Mouse (Mus musculus) intestine, embryonic 14.5 days (tissue): ENCODE data around the gene Dennd1b. TPM values are rescaled to one million over a fixed set of nuclear protein-coding genes. Genes with fewer than 3 reads are reported as not detected.

Experiments used
- ATAC-seq: fragments of 200-750 bp; cut with Nextera tagmentation; replicated peaks from 2 replicates; pipeline ENCODE4 v1.8.0; 2017; ENCODE audit warnings: low read depth, moderate number of reproducible peaks, moderate TSS enrichment, moderate library complexity; ENCODE audit not compliant: low FRiP score, low TSS enrichment
- DNase-seq: peaks from one replicate; pipeline ENCODE4 v3.0.0-alpha.2; 2018; ENCODE audit warnings: low spot score
- H3K27ac ChIP-seq: fragments of 300-500 bp; sonication (generic); 2 replicates; pipeline ENCODE4 v1.5.1; 2014; ENCODE audit warnings: low read depth, mild to moderate bottlenecking, control low read depth
- H3K27me3 ChIP-seq: fragments of 300-500 bp; sonication (generic); replicated peaks from 2 replicates; pipeline ENCODE4 v1.6.1; 2014; ENCODE audit warnings: low read length, control low read depth; ENCODE audit not compliant: control insufficient read depth, insufficient read depth
- H3K36me3 ChIP-seq: fragments of 300-500 bp; sonication (generic); 2 replicates; pipeline ENCODE4 v1.6.1; 2014; ENCODE audit warnings: low read length, control low read depth; ENCODE audit not compliant: control insufficient read depth, insufficient read depth
- H3K4me1 ChIP-seq: fragments of 300-500 bp; sonication (generic); replicated peaks from 2 replicates; pipeline ENCODE4 v1.6.1; 2014; ENCODE audit warnings: low read length, control low read depth, mixed read lengths; ENCODE audit not compliant: control insufficient read depth, insufficient read depth
- H3K4me2 ChIP-seq: fragments of 300-500 bp; sonication (generic); 2 replicates; pipeline ENCODE4 v1.6.1; 2014; ENCODE audit warnings: low read length
- H3K4me3 ChIP-seq: fragments of 300-500 bp; sonication (generic); 2 replicates; pipeline ENCODE4 v1.5.1; 2014; ENCODE audit warnings: low read depth, low read length, control low read depth, mixed read lengths
- H3K9ac ChIP-seq: fragments of 300-500 bp; sonication (generic); 2 replicates; pipeline ENCODE4 v1.6.1; 2014; ENCODE audit warnings: mild to moderate bottlenecking, low read length
- H3K9me3 ChIP-seq: fragments of 300-500 bp; sonication (generic); 2 replicates; pipeline ENCODE4 v1.6.1; 2016; ENCODE audit warnings: low read length, control low read depth; ENCODE audit not compliant: control insufficient read depth
- WGBS: fragments of 180-500 bp; shearing (Covaris S2); extraction: QIAGEN DNeasy Blood & Tissue Kit; methylation state at CpG from one replicate; pipeline ENCODE4 v1.1.7; 2014; 5-methylcytosine and 5-hydroxymethylcytosine counted together
- polyA plus RNA-seq: library from polyadenylated mRNA; unstranded; fragments of >200 nt; fragmentation: Nextera tagmentation; extraction: Ambion mirVana; gene quantifications from 2 replicates; pipeline ENCODE4 v1.2.1, GENCODE M21; 2014

The Dennd1b gene
- polyA plus RNA-seq, 1 experiment from 2014 or later, result 11.6 TPM

- WGBS, result 34% methylated on average over 3 of the region's 3 CpGs
- DNase-seq, result no peak
- no peak overlapping the region for H3K4me2 ChIP-seq
- no peaks in the 10 kb centered on the region for H3K9me3 ChIP-seq
- no peak for ATAC-seq
- H3K27ac ChIP-seq, result no peak overlapping the region
- H3K27me3 ChIP-seq, result no peaks in the 10 kb centered on the region
- H3K4me1 ChIP-seq, result peaks cover 25% of the 10 kb centered on the region
- H3K9ac ChIP-seq, result no peak overlapping the region
- no peaks in the 10 kb centered on the region for H3K36me3 ChIP-seq
- no peak overlapping the region for H3K4me3 ChIP-seq
These were observed 33.2 kb upstream of the Dennd1b start for GRCm38 (mm10) chr1:138929985-138930384.

- DNase-seq, result no peak
- WGBS, result 59% methylated on average over 3 of the region's 3 CpGs
- H3K9ac ChIP-seq, result no peak overlapping the region
These were observed 32.4 kb upstream of the Dennd1b start for GRCm38 (mm10) chr1:138930856-138931255.

GRCm38 (mm10) chr1:138936169-138936568 lies 27.1 kb upstream of the Dennd1b start:
- no peak overlapping the region for H3K4me2 ChIP-seq
- no peaks in the 10 kb centered on the region for H3K36me3 ChIP-seq
- no peak overlapping the region for H3K4me3 ChIP-seq
- ATAC-seq, result no peak
- no peaks in the 10 kb centered on the region for H3K9me3 ChIP-seq
- H3K4me1 ChIP-seq, result no peaks in the 10 kb centered on the region
- WGBS, result 60% methylated on average over 6 of the region's 6 CpGs
- H3K27me3 ChIP-seq, result no peaks in the 10 kb centered on the region
- no peak overlapping the region for H3K27ac ChIP-seq
- no peak for DNase-seq
- H3K9ac ChIP-seq, result no peak overlapping the region

More at GRCm38 (mm10) chr1:138930856-138931255, 32.4 kb upstream of the Dennd1b start:
- H3K36me3 ChIP-seq, result no peaks in the 10 kb centered on the region
- H3K27me3 ChIP-seq, result no peaks in the 10 kb centered on the region
- no peak for ATAC-seq
- H3K9me3 ChIP-seq, result no peaks in the 10 kb centered on the region
- no peak overlapping the region for H3K4me3 ChIP-seq
- peaks cover 25% of the 10 kb centered on the region for H3K4me1 ChIP-seq
- no peak overlapping the region for H3K4me2 ChIP-seq
- H3K27ac ChIP-seq, result no peak overlapping the region

- WGBS, result 72% methylated on average over 6 of the region's 6 CpGs
- Histone ChIP-seq H3K36me3 (no peaks in the 10 kb centered on the region), H3K9ac (no peak overlapping the region), H3K4me2 (no peak overlapping the region), H3K27me3 (no peaks in the 10 kb centered on the region), H3K4me3 (no peak overlapping the region), H3K27ac (no peak overlapping the region), H3K4me1 (no peaks in the 10 kb centered on the region), H3K9me3 (no peaks in the 10 kb centered on the region)
- DNase-seq, result no peak
- no peak for ATAC-seq
These were observed 25.4 kb upstream of the Dennd1b start for GRCm38 (mm10) chr1:138937686-138938370.

- WGBS, result 67% methylated on average over 6 of the region's 6 CpGs
- no peaks in the 10 kb centered on the region for H3K27me3 ChIP-seq
- no peak for ATAC-seq
These were observed 23.6 kb upstream of the Dennd1b start for GRCm38 (mm10) chr1:138939579-138940139.

GRCm38 (mm10) chr1:138940407-138940806 lies 22.8 kb upstream of the Dennd1b start:
- ATAC-seq (no peak), DNase-seq (no peak)
- 85% methylated on average over 8 of the region's 8 CpGs for WGBS
- no peak overlapping the region for H3K27ac ChIP-seq
- H3K27me3 ChIP-seq, result no peaks in the 10 kb centered on the region
- no peaks in the 10 kb centered on the region for H3K9me3 ChIP-seq
- H3K4me3 ChIP-seq, result no peak overlapping the region
- H3K4me1 ChIP-seq, result no peaks in the 10 kb centered on the region
- H3K4me2 ChIP-seq, result no peak overlapping the region
- no peaks in the 10 kb centered on the region for H3K36me3 ChIP-seq
- H3K9ac ChIP-seq, result no peak overlapping the region

More at GRCm38 (mm10) chr1:138939579-138940139, 23.6 kb upstream of the Dennd1b start:
- no peak overlapping the region for H3K4me2 ChIP-seq
- H3K4me1 ChIP-seq, result no peaks in the 10 kb centered on the region
- H3K9me3 ChIP-seq, result no peaks in the 10 kb centered on the region
- no peak overlapping the region for H3K4me3 ChIP-seq
- H3K36me3 ChIP-seq, result no peaks in the 10 kb centered on the region
- H3K9ac ChIP-seq, result no peak overlapping the region
- H3K27ac ChIP-seq, result no peak overlapping the region
- DNase-seq, result no peak

GRCm38 (mm10) chr1:138952173-138952572 lies 11.1 kb upstream of the Dennd1b start:
- Histone ChIP-seq H3K27me3 (no peaks in the 10 kb centered on the region), H3K4me1 (no peaks in the 10 kb centered on the region), H3K4me3 (no peak overlapping the region), H3K36me3 (no peaks in the 10 kb centered on the region), H3K27ac (no peak overlapping the region), H3K9me3 (no peaks in the 10 kb centered on the region), H3K9ac (no peak overlapping the region), H3K4me2 (no peak overlapping the region)
- ATAC-seq, result no peak
- DNase-seq, result no peak

GRCm38 (mm10) chr1:138954978-138955377 lies 8.3 kb upstream of the Dennd1b start:
- Histone ChIP-seq H3K36me3 (no peaks in the 10 kb centered on the region), H3K4me3 (no peak overlapping the region), H3K27ac (no peak overlapping the region), H3K9me3 (no peaks in the 10 kb centered on the region), H3K27me3 (no peaks in the 10 kb centered on the region), H3K4me2 (no peak overlapping the region), H3K4me1 (no peaks in the 10 kb centered on the region), H3K9ac (no peak overlapping the region)
- 84% methylated on average over 5 of the region's 5 CpGs for WGBS
- no peak for DNase-seq
- no peak for ATAC-seq

GRCm38 (mm10) chr1:138955455-138955854 lies 7.8 kb upstream of the Dennd1b start:
- H3K27ac ChIP-seq, result no peak overlapping the region
- no peaks in the 10 kb centered on the region for H3K9me3 ChIP-seq
- DNase-seq (no peak), ATAC-seq (no peak)
- H3K36me3 ChIP-seq, result no peaks in the 10 kb centered on the region
- WGBS, result 88% methylated on average over 4 of the region's 4 CpGs
- H3K4me3 ChIP-seq, result no peak overlapping the region
- no peak overlapping the region for H3K4me2 ChIP-seq
- no peak overlapping the region for H3K9ac ChIP-seq
- no peaks in the 10 kb centered on the region for H3K27me3 ChIP-seq
- H3K4me1 ChIP-seq, result no peaks in the 10 kb centered on the region
